Mouse (Mus musculus) ES-E14 (cell line): Measurements from ENCODE around the gene Gpa33. TPM values are rescaled to one million over a fixed set of nuclear protein-coding genes. Genes with fewer than 3 reads are reported as not detected.

ENCODE experiments used
- DNase-seq: peaks from one replicate; pipeline ENCODE4 v3.0.0-alpha.2; 2013; ENCODE audit warnings: low read depth, low spot score
- H3K27ac ChIP-seq: 2 replicates; pipeline ENCODE4 v1.5.1; 2012; ENCODE audit warnings: low read depth, mild to moderate bottlenecking, low read length, moderate library complexity, mixed read lengths; ENCODE audit not compliant: poor library complexity, insufficient read depth, severe bottlenecking
- H3K36me3 ChIP-seq: 2 replicates; pipeline ENCODE4 v1.6.1; 2012; ENCODE audit warnings: mild to moderate bottlenecking, low read length, moderate library complexity, mixed read lengths; ENCODE audit not compliant: control insufficient read depth, poor library complexity, insufficient read depth, severe bottlenecking
- H3K4me1 ChIP-seq, 2 experiments: fragments of 150-350 bp in 1 of 2; sonication (generic) in 1 of 2; 2 replicates each; pipeline ENCODE4 v1.6.1; 2012; ENCODE audit warnings: low read length in 2 of 2, mild to moderate bottlenecking in 1 of 2, mixed read lengths in 1 of 2; ENCODE audit not compliant: control insufficient read depth in 2 of 2, insufficient read depth in 2 of 2, poor library complexity in 1 of 2
- H3K4me3 ChIP-seq, 2 experiments: fragments of 150-350 bp in 1 of 2; sonication (generic) in 1 of 2; 2 replicates each; pipeline ENCODE4 v1.5.1; 2012; ENCODE audit warnings: low read length in 2 of 2, low read depth in 1 of 2, mild to moderate bottlenecking in 1 of 2, mixed read lengths in 1 of 2; ENCODE audit not compliant: insufficient read depth in 1 of 2, poor library complexity in 1 of 2, severe bottlenecking in 1 of 2
- H3K9ac ChIP-seq: 2 replicates; pipeline ENCODE4 v1.6.1; 2012; ENCODE audit warnings: low read depth, mild to moderate bottlenecking, low read length, mixed read lengths; ENCODE audit not compliant: poor library complexity, insufficient read depth, severe bottlenecking
- H3K9me3 ChIP-seq: fragments of 150-350 bp; sonication (generic); 2 replicates; pipeline ENCODE4 v1.6.1; 2012; ENCODE audit warnings: low read depth, mild to moderate bottlenecking, low read length; ENCODE audit not compliant: control insufficient read depth, insufficient read depth
- CHD2 ChIP-seq: IDR thresholded peaks from 2 replicates; pipeline ENCODE4 v1.6.1; 2014; ENCODE audit warnings: mild to moderate bottlenecking, low read depth, low read length, inconsistent platforms
- HCFC1 ChIP-seq: IDR thresholded peaks from 2 replicates; pipeline ENCODE4 v1.6.1; 2012; ENCODE audit warnings: low read length, inconsistent platforms, borderline replicate concordance; ENCODE audit not compliant: insufficient read depth
- MAFK ChIP-seq: IDR thresholded peaks from 2 replicates; pipeline ENCODE4 v1.6.1; 2014; ENCODE audit warnings: mild to moderate bottlenecking, low read depth, low read length, inconsistent platforms; ENCODE audit not compliant: insufficient read depth
- ZC3H11A ChIP-seq: IDR thresholded peaks from 2 replicates; pipeline ENCODE4 v1.6.1; 2012; ENCODE audit warnings: low read depth, mild to moderate bottlenecking, inconsistent platforms, low read length, borderline replicate concordance
- ZNF384 ChIP-seq: IDR thresholded peaks from 2 replicates; pipeline ENCODE4 v1.6.1; 2012; ENCODE audit warnings: low read depth, low read length, inconsistent platforms
- in situ Hi-C, 2 experiments: fragments of 600-800 bp; cut with MboI; formaldehyde crosslinking; loops; one replicate each; pipeline ENCODE4 v1.15.1; 2025; ENCODE audit warnings: low sequenced_read_pairs in 2 of 2, inconsistent platforms in 1 of 2; ENCODE audit not compliant: unreplicated experiment in 2 of 2
- total RNA-seq: library from RNA; depleted of rRNA; stranded (reverse); fragments of 300-350 nt; gene quantifications from 2 replicates; pipeline ENCODE4 v1.2.3, GENCODE M21; 2012

The Gpa33 gene
- total RNA-seq, 1 experiment = 68.0 TPM

DNA sequence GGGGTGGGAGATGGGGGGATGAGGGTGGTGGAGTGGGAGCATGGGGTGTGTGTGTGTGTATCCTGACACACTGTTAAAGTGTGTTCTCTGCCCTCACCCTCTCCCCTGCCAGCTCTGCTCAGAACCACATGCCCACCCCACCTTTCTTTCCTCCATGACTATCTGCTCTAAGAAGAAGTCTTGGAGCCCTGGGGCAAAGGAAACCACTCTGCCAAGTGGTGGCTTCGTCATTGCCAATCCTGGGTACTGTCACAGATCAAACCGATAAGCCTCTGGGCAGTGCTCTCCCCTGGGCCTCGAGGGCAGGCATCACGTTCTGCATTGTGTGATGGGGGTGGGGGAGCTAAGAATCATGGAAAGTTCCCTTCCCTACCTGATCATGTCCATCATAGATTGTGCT is 2.3 kb downstream of the Gpa33 start:
- no peak for DNase-seq
- no peak for TF ChIP-seq ZNF384
- no peak for TF ChIP-seq ZC3H11A
- TF ChIP-seq CHD2 = no peak
- TF ChIP-seq HCFC1 = no peak
- no peak for TF ChIP-seq MAFK
- H3K4me1 ChIP-seq = peaks cover 4 to 19% of the 10 kb centered on the region in 2 experiments; a peak in 3 of 4 replicates
- H3K9me3 ChIP-seq = no peaks in the 10 kb centered on the region
- H3K27ac ChIP-seq = peak overlapping the region; percentile 32; the same call in 1 of the 2 replicates
- in situ Hi-C loops = no loop called here
- H3K9ac ChIP-seq = peak overlapping the region; percentile 41; the same call in 1 of the 2 replicates
- no peaks in the 10 kb centered on the region for H3K36me3 ChIP-seq
- H3K4me3 ChIP-seq = no peak overlapping the region

DNA sequence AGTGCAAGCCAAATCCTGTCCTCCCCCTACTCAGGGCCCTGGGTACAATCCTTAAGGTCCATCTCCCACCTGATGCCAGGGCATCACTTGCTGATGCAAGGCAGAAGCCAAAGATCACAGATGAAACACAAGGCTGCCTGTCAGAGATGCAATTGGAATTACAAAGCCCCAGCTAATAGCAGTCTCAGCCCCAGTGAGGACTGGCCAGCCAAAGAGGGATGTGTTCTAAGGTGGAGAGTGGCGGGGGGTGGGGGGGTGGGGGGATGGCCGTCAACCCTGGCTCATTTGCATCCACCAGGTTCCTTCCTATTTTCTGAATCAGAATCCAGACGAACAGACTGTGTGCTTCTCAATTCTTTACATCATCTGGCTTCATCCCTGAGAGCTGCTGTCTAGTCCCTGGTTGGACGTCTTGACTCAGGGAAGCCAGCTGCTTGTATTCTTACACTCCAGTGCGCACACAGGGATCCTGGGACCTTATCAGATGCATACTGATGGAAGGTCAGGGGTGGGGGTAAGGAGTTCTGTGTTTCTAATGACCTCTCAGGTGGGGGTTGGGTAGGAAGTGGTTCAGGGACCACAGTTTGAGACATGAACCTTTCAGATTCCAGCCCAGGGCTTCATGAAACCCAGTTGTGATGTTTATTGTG is 5.2 kb downstream of the Gpa33 start:
- Histone ChIP-seq H3K4me1 (peaks cover 5 to 39% of the 10 kb centered on the region in 2 experiments; a peak in 3 of 4 replicates), H3K9me3 (no peaks in the 10 kb centered on the region), H3K4me3 (peak overlapping the region in 1 of 2 experiments; percentile 20; a peak in 1 of 4 replicates), H3K36me3 (no peaks in the 10 kb centered on the region), H3K27ac (peak overlapping the region; percentile 86; the same call in 1 of the 2 replicates), H3K9ac (peak overlapping the region; percentile 51; the same call in 1 of the 2 replicates)
- TF ChIP-seq CHD2 (no peak), ZC3H11A (no peak), HCFC1 (no peak), ZNF384 (no peak), MAFK (no peak)
- DNase-seq = no peak
- in situ Hi-C loops = no loop called here

DNA sequence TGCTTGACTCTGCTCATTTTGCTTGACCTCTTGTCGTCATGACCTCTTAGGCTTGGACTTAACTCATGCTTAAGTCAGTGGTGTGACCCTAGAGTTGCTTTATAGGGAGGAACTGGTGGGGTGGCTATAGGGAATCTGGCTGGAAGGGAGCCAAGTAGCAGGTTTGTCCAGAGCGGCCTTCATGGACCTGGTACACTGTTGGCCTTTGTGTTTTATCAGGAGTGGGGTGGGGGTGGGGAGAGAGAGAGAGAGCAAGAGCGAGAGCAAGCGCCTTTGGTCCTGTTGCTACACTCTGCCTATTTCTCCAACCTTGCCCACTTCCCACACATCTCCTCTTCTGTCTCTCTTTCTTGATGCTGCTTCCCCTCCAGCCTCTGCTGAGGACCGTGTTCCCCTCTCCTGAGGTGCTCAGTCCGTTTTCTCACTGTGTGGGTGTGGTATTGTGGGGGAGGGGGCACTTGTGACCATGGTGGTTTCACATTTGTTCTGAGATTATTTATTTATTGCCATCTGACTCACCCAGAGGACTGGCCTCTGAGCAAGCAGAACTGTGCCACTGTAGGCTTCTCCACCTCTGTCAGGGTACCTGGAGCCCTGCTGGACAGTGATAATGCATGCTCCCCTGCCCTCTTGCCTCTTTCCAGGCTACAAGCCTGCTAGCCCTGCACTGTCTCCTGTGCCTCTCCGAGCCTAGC is 7.4 kb downstream of the Gpa33 start:
- H3K4me3 ChIP-seq = peak overlapping the region in 1 of 2 experiments; percentile 29; a peak in 1 of 4 replicates
- no peaks in the 10 kb centered on the region for H3K36me3 ChIP-seq
- no peak for DNase-seq
- in situ Hi-C loops = no loop called here
- H3K4me1 ChIP-seq = peaks cover 8 to 34% of the 10 kb centered on the region in 2 experiments; a peak in 3 of 4 replicates
- no peaks in the 10 kb centered on the region for H3K9me3 ChIP-seq
- H3K9ac ChIP-seq = peak overlapping the region; percentile 34; the same call in 1 of the 2 replicates
- TF ChIP-seq ZNF384 (no peak), HCFC1 (no peak), ZC3H11A (no peak), CHD2 (no peak), MAFK (no peak)
- peak overlapping the region; percentile 53; the same call in 1 of the 2 replicates for H3K27ac ChIP-seq

DNA sequence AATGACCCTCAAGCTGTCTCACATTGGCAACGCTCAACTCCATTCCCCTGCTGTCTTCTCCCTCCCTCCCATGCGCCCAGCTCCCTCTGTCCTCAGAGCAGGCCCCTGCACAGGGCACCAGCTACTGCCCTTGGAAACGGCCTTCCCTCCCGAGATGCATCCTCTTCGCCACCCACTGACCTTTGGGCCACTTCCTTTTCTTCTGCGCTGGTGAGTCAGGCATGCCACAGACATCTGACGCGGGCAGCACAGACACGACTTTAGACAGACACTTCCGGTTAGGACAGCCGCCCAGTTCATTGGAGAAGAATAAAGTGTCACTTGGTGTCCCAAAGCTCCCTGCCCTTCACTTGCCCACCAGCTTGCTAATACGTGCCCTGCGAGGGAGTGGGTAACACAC is 8.1 kb downstream of the Gpa33 start:
- DNase-seq = no peak
- Histone ChIP-seq H3K4me3 (peak overlapping the region; percentile 26 to 29; a peak in 2 of 4 replicates), H3K4me1 (peaks cover 8 to 35% of the 10 kb centered on the region in 2 experiments; a peak in 3 of 4 replicates), H3K9ac (peak overlapping the region; percentile 34; the same call in 1 of the 2 replicates), H3K9me3 (no peaks in the 10 kb centered on the region), H3K27ac (peak overlapping the region; percentile 53; the same call in 1 of the 2 replicates), H3K36me3 (no peaks in the 10 kb centered on the region)
- TF ChIP-seq CHD2 (no peak), ZNF384 (no peak), ZC3H11A (no peak), HCFC1 (no peak), MAFK (no peak)
- in situ Hi-C loops = no loop called here
